Mouse (Mus musculus) urinary bladder, postnatal 25 days (tissue): ENCODE measurements around the gene Ajap1.

Experiments
- DNase-seq: peaks from one replicate; pipeline ENCODE4 v3.0.0; 2022; ENCODE audit warnings: low spot score

Ajap1 gene

GRCm38 (mm10) chr4:153356236-153356635 is 126.4 kb downstream of the Ajap1 start:
- DNase-seq, result no peak

GRCm38 (mm10) chr4:153344999-153345398 is 137.6 kb downstream of the Ajap1 start:
- DNase-seq, result no peak

GRCm38 (mm10) chr4:153340887-153341286 is 141.7 kb downstream of the Ajap1 start:
- DNase-seq, result no peak

- DNase-seq, result no peak
Measured at GRCm38 (mm10) chr4:153335301-153335799, 147.3 kb downstream of the Ajap1 start.

GRCm38 (mm10) chr4:153327809-153328208 is 154.8 kb downstream of the Ajap1 start:
- no peak for DNase-seq
